Mouse (Mus musculus) midbrain, postnatal 0 days (tissue): Measurements from ENCODE around the gene Tomm20. TPM values are rescaled to one million over a fixed set of nuclear protein-coding genes. Genes with fewer than 3 reads are reported as not detected.

Source experiments
- ATAC-seq: fragments of 200-750 bp; cut with Nextera tagmentation; 2 replicates; pipeline ENCODE4 v1.8.0; 2017; ENCODE audit warnings: moderate number of reproducible peaks, mild to moderate bottlenecking, moderate TSS enrichment, moderate library complexity; ENCODE audit not compliant: low FRiP score
- DNase-seq: peaks from one replicate; pipeline ENCODE4 v3.0.0-alpha.2; 2015; ENCODE audit warnings: low spot score
- H3K27ac ChIP-seq: fragments of 300-500 bp; sonication (generic); 2 replicates; pipeline ENCODE4 v1.5.1; 2014; ENCODE audit warnings: low read depth, mild to moderate bottlenecking, low read length, mixed read lengths
- H3K27me3 ChIP-seq: fragments of 300-500 bp; sonication (generic); 2 replicates; pipeline ENCODE4 v1.6.1; 2014; ENCODE audit warnings: low read length, control low read depth, mixed read lengths; ENCODE audit not compliant: insufficient read depth
- H3K36me3 ChIP-seq: fragments of 300-500 bp; sonication (generic); 2 replicates; pipeline ENCODE4 v1.6.1; 2014; ENCODE audit warnings: low read length, control low read depth, mixed read lengths; ENCODE audit not compliant: insufficient read depth
- H3K4me1 ChIP-seq: fragments of 300-500 bp; sonication (generic); 2 replicates; pipeline ENCODE4 v1.6.1; 2014; ENCODE audit warnings: mild to moderate bottlenecking, control low read depth, antibody characterized with exemption, low read length, mixed read lengths; ENCODE audit not compliant: insufficient read depth
- H3K4me2 ChIP-seq: fragments of 300-500 bp; sonication (generic); 2 replicates; pipeline ENCODE4 v1.6.1; 2014; ENCODE audit warnings: low read depth, mild to moderate bottlenecking, low read length, mixed read lengths; ENCODE audit not compliant: poor library complexity, severe bottlenecking
- H3K4me3 ChIP-seq: fragments of 300-500 bp; sonication (generic); 2 replicates; pipeline ENCODE4 v1.5.1; 2014; ENCODE audit warnings: low read depth, mild to moderate bottlenecking, low read length, moderate library complexity
- H3K9ac ChIP-seq: fragments of 300-500 bp; sonication (generic); replicated peaks from 2 replicates; pipeline ENCODE4 v1.6.1; 2014; ENCODE audit warnings: mild to moderate bottlenecking, low read length, moderate library complexity, mixed read lengths; ENCODE audit not compliant: poor library complexity, severe bottlenecking
- H3K9me3 ChIP-seq: fragments of 300-500 bp; sonication (generic); 2 replicates; pipeline ENCODE4 v1.6.1; 2016; ENCODE audit warnings: low read length, control low read depth
- CTCF ChIP-seq: IDR thresholded peaks from 2 replicates; pipeline ENCODE4 v1.5.1; 2016; ENCODE audit warnings: antibody characterized with exemption, mild to moderate bottlenecking
- WGBS: fragments of 180-500 bp; shearing (Covaris S2); extraction: QIAGEN DNeasy Blood & Tissue Kit; methylation state at CpG from one replicate; pipeline ENCODE4 v1.1.7; 2014; 5-methylcytosine and 5-hydroxymethylcytosine counted together
- polyA plus RNA-seq: library from polyadenylated mRNA; unstranded; fragments of >200 nt; fragmentation: Nextera tagmentation; extraction: Ambion mirVana; gene quantifications from 2 replicates; pipeline ENCODE4 v1.2.1, GENCODE M21; 2015
- total RNA-seq: library from RNA; depleted of rRNA; stranded (reverse); fragments of >200 nt; gene quantifications from 2 replicates; pipeline ENCODE4 v1.2.3, GENCODE M21; 2014

Tomm20 gene
- total and polyA plus RNA-seq, 2 experiments from 2014 or later: 149 to 236 TPM

DNA sequence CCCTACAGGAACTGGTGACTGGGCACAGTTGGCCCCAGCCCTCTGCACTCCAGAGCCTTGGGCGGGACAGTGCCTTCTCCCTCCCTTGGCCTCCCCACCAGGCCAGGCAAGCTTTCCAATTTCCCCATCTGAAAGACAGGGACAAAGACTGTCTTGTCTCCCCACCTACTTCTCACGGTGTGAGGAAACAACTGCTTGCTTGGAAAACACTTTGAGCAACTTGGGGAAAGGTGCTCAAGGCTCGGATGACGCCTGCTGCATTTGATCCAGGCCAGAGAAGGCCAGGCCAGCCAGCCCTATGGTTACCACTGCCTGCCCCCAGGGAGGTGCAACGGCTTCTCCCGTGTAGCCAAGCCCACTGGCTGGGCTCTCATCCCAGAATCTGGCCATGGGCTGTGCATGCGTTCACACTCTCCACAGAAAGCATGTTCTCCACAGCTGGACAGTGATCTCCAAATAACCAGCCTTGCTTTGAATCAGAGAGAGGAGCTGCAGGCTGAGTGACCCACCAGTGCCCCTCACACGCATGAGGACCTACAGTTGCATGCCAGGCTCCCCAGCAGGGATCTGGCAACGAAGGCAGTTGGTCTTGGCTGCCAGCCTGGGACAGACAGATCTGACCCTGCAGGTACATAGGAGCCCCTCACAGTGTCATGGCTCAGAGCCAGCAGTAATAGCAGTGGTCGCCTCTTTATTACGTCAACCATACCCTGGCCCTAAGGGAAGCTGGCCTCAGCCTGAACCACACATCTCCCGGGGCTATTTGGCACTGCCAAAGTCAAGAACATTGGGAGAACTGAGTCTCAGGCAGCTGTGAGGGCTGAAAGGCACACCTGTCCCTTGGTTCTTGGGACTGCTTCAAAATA lies 32.2 kb downstream of the Tomm20 start:
- no peak overlapping the region for H3K9ac ChIP-seq
- 52% methylated on average over 12 of the region's 12 CpGs for WGBS
- no peaks in the 10 kb centered on the region for H3K9me3 ChIP-seq
- ATAC-seq (0 out of 2 replicates have a peak, but pooled peaks have one; percentile 20), DNase-seq (peak; percentile 75)
- H3K4me2 ChIP-seq: no peak overlapping the region
- H3K4me3 ChIP-seq: no peak overlapping the region
- H3K4me1 ChIP-seq: no peaks in the 10 kb centered on the region
- no peak for TF ChIP-seq CTCF
- no peaks in the 10 kb centered on the region for H3K36me3 ChIP-seq
- H3K27ac ChIP-seq: no peak overlapping the region
- H3K27me3 ChIP-seq: no peaks in the 10 kb centered on the region

DNA sequence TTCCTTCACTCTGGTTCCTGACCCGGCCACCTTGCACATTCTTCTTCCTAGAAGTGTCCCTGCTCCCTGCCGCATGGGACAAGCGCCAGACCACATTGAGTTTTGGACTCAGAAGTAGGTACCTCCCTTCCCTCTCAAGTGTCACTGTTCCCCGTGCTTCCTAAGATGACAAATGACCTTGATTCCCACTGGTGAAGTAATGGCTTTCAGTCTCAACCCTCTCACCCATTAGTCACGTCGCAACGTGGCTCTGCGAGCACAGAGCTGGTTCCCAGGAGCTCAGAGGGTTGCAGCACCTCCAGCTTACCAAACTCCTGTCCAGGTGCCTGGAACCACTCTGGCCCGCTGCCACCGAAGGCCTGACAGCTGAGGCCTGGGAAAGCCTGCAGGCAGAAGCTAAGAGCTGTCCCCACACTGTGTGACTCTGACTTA lies 36.3 kb downstream of the Tomm20 start:
- peak; percentile 40 for DNase-seq

DNA sequence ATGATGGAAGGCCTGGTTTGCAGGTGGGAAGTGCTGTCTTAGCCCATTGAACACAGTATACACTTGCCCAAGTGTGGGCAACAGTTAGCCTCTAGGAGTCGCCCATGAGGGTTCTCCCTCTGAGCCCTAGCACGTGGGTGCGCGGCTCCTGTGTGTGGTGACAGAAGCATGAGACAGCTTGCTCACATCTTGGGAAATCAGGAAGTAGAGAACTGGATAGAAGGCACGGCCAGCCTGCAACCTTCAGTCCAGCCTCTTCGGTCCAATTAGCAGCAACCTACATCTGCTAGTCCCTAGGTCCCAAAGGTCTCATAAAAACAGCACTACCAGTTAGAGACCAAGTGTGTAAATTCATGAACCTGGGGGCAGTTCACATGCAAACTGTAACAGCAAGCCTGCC lies 36.8 kb downstream of the Tomm20 start:
- no peak overlapping the region for H3K4me3 ChIP-seq
- no peak for TF ChIP-seq CTCF
- H3K4me1 ChIP-seq: no peaks in the 10 kb centered on the region
- H3K27ac ChIP-seq: no peak overlapping the region
- 84% methylated on average over 6 of the region's 6 CpGs for WGBS
- H3K36me3 ChIP-seq: no peaks in the 10 kb centered on the region
- H3K4me2 ChIP-seq: no peak overlapping the region
- DNase-seq (no peak), ATAC-seq (no peak)
- no peaks in the 10 kb centered on the region for H3K9me3 ChIP-seq
- H3K9ac ChIP-seq: no peak overlapping the region
- H3K27me3 ChIP-seq: no peaks in the 10 kb centered on the region; the same call in 1 of the 2 replicates

More for the DNA sequence above, 36.3 kb downstream of the Tomm20 start:
- Histone ChIP-seq H3K4me2 (no peak overlapping the region), H3K9me3 (no peaks in the 10 kb centered on the region), H3K36me3 (no peaks in the 10 kb centered on the region), H3K27me3 (no peaks in the 10 kb centered on the region; the same call in 1 of the 2 replicates), H3K27ac (no peak overlapping the region), H3K4me1 (no peaks in the 10 kb centered on the region), H3K4me3 (no peak overlapping the region), H3K9ac (no peak overlapping the region)
- ATAC-seq: no peak
- WGBS: 81% methylated on average over 10 of the region's 10 CpGs
- no peak for TF ChIP-seq CTCF

DNA sequence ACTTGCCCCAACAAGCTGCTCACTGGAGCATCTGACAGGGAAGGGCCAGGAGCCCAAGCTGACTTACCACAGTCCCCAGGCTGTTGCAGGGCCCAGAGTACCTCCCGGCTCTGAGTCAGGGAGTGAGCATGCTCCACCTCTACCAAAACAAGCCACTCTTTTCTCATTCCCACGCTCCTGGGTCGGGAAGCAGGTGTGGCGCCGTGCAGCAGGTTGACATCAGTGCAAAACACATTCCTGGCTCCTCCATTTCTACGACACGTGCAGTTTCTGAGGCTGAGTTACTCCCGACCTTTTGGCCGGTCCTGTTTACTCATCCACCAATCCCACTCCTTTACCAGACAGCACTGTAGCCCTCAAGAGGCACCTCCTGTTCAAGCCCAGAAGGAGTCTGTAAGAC lies 37.7 kb downstream of the Tomm20 start:
- Histone ChIP-seq H3K27ac (no peak overlapping the region), H3K4me1 (no peaks in the 10 kb centered on the region)
- WGBS: 88% methylated on average over 9 of the region's 9 CpGs

DNA sequence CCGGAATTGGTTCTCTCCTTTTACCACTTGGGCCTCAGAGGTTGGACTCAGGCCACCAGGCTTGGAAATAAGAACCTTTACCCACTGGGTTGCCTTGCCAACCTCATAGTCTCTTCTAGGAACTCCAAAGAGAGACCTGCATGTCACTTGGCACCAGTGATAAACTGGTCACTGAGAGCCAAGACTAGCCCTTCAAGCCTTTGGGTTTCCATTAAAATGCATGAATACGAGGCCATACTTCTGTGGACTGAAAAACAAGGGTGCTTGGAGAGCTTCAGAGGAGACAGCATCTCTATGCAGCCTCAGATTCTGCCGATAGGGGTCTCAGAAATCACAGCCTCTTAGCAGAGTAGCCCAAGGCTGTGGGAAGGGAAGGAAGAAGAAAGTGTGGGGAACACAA lies 38.3 kb downstream of the Tomm20 start:
- H3K4me3 ChIP-seq: no peak overlapping the region
- WGBS: 76% methylated on average over 3 of the region's 3 CpGs
- no peak overlapping the region for H3K27ac ChIP-seq
- no peaks in the 10 kb centered on the region for H3K9me3 ChIP-seq
- no peaks in the 10 kb centered on the region for H3K4me1 ChIP-seq
- peak; percentile 76 for ATAC-seq
- no peaks in the 10 kb centered on the region; the same call in 1 of the 2 replicates for H3K27me3 ChIP-seq
- no peaks in the 10 kb centered on the region for H3K36me3 ChIP-seq
- peak; percentile 63 for TF ChIP-seq CTCF
- H3K4me2 ChIP-seq: no peak overlapping the region
- DNase-seq: peak; percentile 91
- no peak overlapping the region for H3K9ac ChIP-seq

More for the DNA sequence above, 37.7 kb downstream of the Tomm20 start:
- Histone ChIP-seq H3K4me3 (no peak overlapping the region), H3K36me3 (no peaks in the 10 kb centered on the region), H3K9me3 (no peaks in the 10 kb centered on the region), H3K27me3 (no peaks in the 10 kb centered on the region; the same call in 1 of the 2 replicates), H3K9ac (no peak overlapping the region), H3K4me2 (no peak overlapping the region)
- ATAC-seq (no peak), DNase-seq (no peak)
- TF ChIP-seq CTCF: no peak

DNA sequence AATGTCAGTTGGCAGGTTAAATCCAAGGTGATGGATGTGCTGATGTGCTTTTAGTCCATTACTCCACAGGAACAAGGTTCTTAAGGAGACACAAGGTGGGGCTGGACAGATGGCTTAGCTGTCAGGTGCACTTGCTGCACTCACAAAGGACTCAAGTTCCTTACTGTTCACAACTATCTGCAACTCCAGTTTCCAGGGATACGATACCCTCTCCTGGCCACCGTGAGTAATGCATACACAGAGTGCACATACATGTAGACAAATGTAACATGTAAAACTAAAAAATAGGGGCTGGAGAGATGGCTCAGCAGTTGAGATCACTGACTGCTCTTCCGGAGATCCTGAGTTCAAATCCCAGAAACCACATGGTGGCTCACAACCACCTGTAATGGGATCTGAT lies 40.3 kb downstream of the Tomm20 start:
- Histone ChIP-seq H3K4me2 (no peak overlapping the region), H3K27ac (no peak overlapping the region), H3K9ac (no peak overlapping the region), H3K4me1 (no peaks in the 10 kb centered on the region), H3K9me3 (no peaks in the 10 kb centered on the region), H3K27me3 (no peaks in the 10 kb centered on the region; the same call in 1 of the 2 replicates), H3K4me3 (no peak overlapping the region), H3K36me3 (no peaks in the 10 kb centered on the region)
- TF ChIP-seq CTCF: peak; percentile 63
- 93% methylated on average over 3 of the region's 3 CpGs for WGBS
- ATAC-seq (no peak), DNase-seq (no peak)
